Mouse (Mus musculus) limb, embryonic 15.5 days (tissue): ENCODE results near the gene St6galnac5. TPM values are rescaled to one million over a fixed set of nuclear protein-coding genes. Genes with fewer than 3 reads are reported as not detected.

Source experiments
- ATAC-seq: fragments of 200-750 bp; cut with Nextera tagmentation; 2 replicates; pipeline ENCODE4 v1.8.0; 2017; ENCODE audit warnings: low read depth, moderate TSS enrichment; ENCODE audit not compliant: insufficient number of reproducible peaks, low FRiP score, low TSS enrichment
- H3K27ac ChIP-seq: fragments of 300-500 bp; sonication (generic); 2 replicates; pipeline ENCODE4 v1.5.1; 2015; ENCODE audit warnings: moderate library complexity, mild to moderate bottlenecking, inconsistent platforms
- H3K27me3 ChIP-seq: fragments of 300-500 bp; sonication (generic); 2 replicates; pipeline ENCODE4 v1.6.1; 2015; ENCODE audit warnings: inconsistent platforms
- H3K36me3 ChIP-seq: fragments of 300-500 bp; sonication (generic); 2 replicates; pipeline ENCODE4 v1.6.1; 2015; ENCODE audit warnings: inconsistent platforms
- H3K4me1 ChIP-seq: fragments of 300-500 bp; sonication (generic); 2 replicates; pipeline ENCODE4 v1.6.1; 2015; ENCODE audit warnings: inconsistent platforms
- H3K4me2 ChIP-seq: fragments of 300-500 bp; sonication (generic); 2 replicates; pipeline ENCODE4 v1.6.1; 2015; ENCODE audit warnings: mild to moderate bottlenecking, inconsistent platforms
- H3K4me3 ChIP-seq: fragments of 300-500 bp; sonication (generic); 2 replicates; pipeline ENCODE4 v1.5.1; 2015; ENCODE audit warnings: mild to moderate bottlenecking, inconsistent platforms
- H3K9ac ChIP-seq: fragments of 300-500 bp; sonication (generic); 2 replicates; pipeline ENCODE4 v1.6.1; 2015; ENCODE audit warnings: inconsistent platforms
- H3K9me3 ChIP-seq: fragments of 300-500 bp; sonication (generic); 2 replicates; pipeline ENCODE4 v1.6.1; 2016; ENCODE audit warnings: inconsistent platforms
- WGBS: fragments of 180-500 bp; shearing (Covaris S2); methylation state at CpG from one replicate; pipeline ENCODE4 v1.1.7; 2015; 5-methylcytosine and 5-hydroxymethylcytosine counted together
- polyA plus RNA-seq: library from polyadenylated mRNA; unstranded; fragments of >200 nt; fragmentation: Nextera tagmentation; extraction: Ambion mirVana; gene quantifications from 2 replicates; pipeline ENCODE4 v1.2.1, GENCODE M21; 2015

St6galnac5 gene
- polyA plus RNA-seq, 1 experiment from 2014 or later = 1.3 TPM

DNA sequence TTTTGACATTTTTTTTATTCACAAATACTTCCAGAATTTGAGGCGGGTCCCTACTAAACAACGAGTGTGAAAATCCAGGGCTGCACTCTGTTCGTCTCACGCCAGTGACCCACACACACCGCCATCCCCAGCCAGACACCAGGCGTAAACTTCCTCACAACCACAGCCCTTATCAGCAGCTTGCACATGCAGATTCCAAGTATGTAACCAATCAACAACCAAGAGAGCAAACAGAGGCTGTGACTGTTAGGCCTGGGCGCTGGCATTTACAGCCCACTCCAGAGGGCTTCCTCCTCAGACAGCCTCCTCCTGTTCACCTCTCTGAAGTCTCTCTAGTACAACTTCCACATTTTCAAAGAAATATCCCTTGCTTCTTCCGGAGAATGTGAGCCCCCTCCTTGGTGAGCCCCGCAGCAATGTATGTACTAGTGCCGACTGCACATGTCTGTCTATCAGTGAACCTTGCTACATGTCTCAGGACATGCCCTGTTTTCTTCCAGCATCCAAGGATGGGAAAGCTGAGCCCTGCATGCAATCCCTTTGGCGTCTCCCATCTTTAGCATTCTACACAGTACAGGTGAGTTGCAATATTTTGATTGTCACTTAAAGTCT lies 2.5 kb downstream of the St6galnac5 start:
- Histone ChIP-seq H3K4me2 (no peak overlapping the region), H3K9ac (no peak overlapping the region), H3K4me3 (no peak overlapping the region), H3K36me3 (no peaks in the 10 kb centered on the region), H3K4me1 (peaks cover 16% of the 10 kb centered on the region), H3K9me3 (no peaks in the 10 kb centered on the region), H3K27ac (no peak overlapping the region), H3K27me3 (peaks cover 44% of the 10 kb centered on the region)
- no peak for ATAC-seq
- 65% methylated on average over 11 of the region's 11 CpGs for WGBS

DNA sequence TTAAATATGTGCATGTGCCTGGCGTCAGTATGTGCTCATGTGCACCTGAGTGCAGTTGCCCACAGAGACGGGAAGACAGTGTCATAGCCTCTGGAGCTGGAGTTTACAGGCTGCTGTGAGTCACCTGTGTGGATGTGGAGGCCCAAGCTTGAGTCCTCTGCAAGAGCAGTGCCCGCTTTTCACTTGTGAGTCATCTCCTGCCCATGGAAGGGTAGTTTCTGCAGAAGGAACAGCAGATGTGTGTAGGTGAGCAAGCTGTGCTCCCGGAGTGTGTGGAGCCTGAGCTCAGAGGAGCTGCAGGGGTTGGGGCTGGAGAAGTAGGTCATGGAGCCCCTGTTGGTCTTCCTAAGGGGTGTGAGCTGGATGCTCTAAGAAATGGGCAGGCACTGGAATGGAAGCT lies 10.7 kb downstream of the St6galnac5 start:
- H3K9me3 ChIP-seq = no peaks in the 10 kb centered on the region
- no peaks in the 10 kb centered on the region for H3K4me1 ChIP-seq
- 73% methylated on average over 4 of the region's 4 CpGs for WGBS
- no peak overlapping the region for H3K27ac ChIP-seq
- no peak overlapping the region for H3K4me3 ChIP-seq
- H3K36me3 ChIP-seq = no peaks in the 10 kb centered on the region
- no peak for ATAC-seq
- no peaks in the 10 kb centered on the region for H3K27me3 ChIP-seq
- no peak overlapping the region for H3K4me2 ChIP-seq
- H3K9ac ChIP-seq = no peak overlapping the region

DNA sequence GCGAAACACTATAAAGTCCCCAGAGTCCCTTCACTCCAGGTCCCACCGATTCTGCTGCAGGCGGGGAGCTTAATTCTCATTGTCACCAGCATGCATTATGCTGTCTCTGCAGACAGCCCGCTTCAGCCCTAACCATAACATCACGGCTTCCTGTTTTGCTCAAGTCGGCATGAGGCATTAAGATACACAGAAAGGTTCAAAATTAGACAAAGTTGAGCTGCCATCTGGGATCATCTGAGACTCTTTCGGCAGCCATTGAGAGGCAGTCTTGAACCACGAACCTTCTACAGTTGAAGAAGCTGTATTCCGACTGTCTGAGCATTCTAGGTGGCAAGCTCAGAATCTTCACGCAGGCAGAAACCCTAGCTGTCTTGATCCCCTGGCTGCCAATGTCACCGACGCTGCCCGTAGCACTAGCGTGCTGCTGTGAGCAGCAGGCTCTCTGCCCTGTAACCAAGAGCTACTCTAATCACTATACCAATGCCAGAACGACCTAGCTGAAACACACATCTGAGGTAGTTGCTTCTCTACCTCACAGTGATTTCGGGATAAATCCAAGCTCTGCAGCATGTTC lies 12.2 kb downstream of the St6galnac5 start:
- Histone ChIP-seq H3K27ac (no peak overlapping the region), H3K9me3 (no peaks in the 10 kb centered on the region), H3K36me3 (no peaks in the 10 kb centered on the region), H3K27me3 (no peaks in the 10 kb centered on the region), H3K4me3 (no peak overlapping the region), H3K4me2 (no peak overlapping the region), H3K9ac (no peak overlapping the region), H3K4me1 (no peaks in the 10 kb centered on the region)
- 71% methylated on average over 16 of the region's 16 CpGs for whole genome bisulfite sequencing
- no peak for ATAC-seq

DNA sequence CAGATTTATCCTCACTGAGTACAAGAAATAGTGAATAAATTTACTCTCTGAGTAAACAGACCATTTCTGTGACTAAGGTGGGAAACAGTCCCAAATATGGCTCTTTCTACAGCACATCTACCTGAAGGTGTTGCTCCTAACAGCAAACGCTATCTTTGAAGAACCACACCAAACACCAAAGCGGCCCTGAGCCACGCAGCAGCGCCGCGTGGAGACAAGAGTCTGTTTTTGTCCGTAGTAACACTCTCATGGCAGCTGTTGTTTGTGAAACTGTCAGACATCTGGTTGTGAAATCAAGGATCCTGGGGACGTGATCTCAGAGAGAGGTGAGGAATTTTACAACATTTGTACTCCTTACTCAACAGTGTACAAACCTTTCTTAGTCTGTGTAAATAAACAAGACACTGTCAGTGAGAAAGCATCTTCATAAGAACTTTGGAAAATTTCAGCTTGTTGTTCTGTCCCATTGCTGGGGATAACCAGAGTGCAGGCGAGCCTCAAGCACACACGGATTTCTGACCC lies 20.1 kb downstream of the St6galnac5 start:
- H3K36me3 ChIP-seq = no peaks in the 10 kb centered on the region
- WGBS = 65% methylated on average over 10 of the region's 10 CpGs
- H3K9ac ChIP-seq = no peak overlapping the region
- no peak overlapping the region for H3K4me3 ChIP-seq
- H3K4me2 ChIP-seq = no peak overlapping the region
- H3K4me1 ChIP-seq = no peaks in the 10 kb centered on the region
- ATAC-seq = no peak
- H3K27ac ChIP-seq = no peak overlapping the region
- no peaks in the 10 kb centered on the region for H3K27me3 ChIP-seq
- H3K9me3 ChIP-seq = no peaks in the 10 kb centered on the region

DNA sequence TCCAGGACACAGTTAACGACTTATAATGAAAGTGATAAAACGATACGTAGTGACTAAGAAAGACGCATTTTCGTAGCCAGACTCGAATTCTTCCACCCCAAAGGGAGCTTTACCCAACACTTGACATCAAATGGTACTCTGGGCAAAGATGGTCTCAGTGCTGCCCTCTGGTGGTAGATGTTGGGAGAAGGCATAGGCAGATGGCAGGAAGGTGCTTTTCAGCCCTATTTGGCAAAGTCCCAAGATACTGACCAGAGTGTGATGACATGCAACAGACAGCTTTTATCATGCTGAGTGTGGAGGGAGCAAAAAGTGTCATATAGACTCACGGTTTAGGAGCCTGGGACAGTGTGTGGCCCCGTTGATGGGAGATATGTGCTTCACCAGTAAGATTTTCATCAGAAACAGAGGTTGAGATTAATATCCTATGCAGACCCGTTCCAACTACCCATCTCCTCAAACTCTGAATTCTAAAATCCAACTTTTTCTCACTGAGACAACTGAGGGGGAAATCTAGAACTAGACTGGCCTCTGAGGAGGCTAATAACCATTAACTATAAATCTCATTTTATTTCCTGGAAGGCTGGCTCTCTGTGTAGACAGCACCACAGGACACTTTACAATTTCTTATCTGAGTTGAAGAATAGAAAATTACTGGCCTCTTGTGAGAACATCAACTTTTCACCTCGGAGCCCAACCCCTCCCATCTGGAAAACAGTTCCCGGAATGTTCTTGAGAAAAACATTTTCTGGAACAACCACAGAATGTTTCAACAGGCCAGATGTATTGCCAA lies 23.5 kb downstream of the St6galnac5 start:
- H3K4me1 ChIP-seq = no peaks in the 10 kb centered on the region
- no peak overlapping the region for H3K9ac ChIP-seq
- H3K27me3 ChIP-seq = no peaks in the 10 kb centered on the region
- H3K27ac ChIP-seq = no peak overlapping the region
- no peaks in the 10 kb centered on the region for H3K36me3 ChIP-seq
- no peaks in the 10 kb centered on the region for H3K9me3 ChIP-seq
- no peak overlapping the region for H3K4me3 ChIP-seq
- no peak for ATAC-seq
- 65% methylated on average over 11 of the region's 11 CpGs for WGBS
- no peak overlapping the region for H3K4me2 ChIP-seq

DNA sequence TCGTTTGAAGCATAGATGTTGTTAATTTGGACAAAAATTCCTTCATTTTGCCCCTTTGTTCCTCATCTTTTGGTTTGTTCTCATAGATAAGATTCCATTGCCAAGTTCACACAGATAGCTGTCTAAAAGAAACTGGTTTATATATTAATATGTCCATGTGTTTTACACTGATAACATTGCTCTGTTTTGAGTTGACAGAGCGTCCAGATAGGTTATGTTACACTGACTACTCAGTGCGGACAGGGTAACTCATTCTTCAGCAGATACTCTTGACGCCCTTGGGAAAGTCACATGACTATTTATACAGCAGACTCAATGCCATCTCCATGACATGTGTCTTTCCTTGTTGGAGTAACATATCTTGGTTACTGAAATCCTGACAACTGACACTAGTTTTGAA lies 25.3 kb downstream of the St6galnac5 start:
- Histone ChIP-seq H3K9me3 (no peaks in the 10 kb centered on the region), H3K4me2 (no peak overlapping the region), H3K9ac (no peak overlapping the region), H3K27me3 (no peaks in the 10 kb centered on the region), H3K4me3 (no peak overlapping the region), H3K27ac (no peak overlapping the region), H3K36me3 (no peaks in the 10 kb centered on the region), H3K4me1 (no peaks in the 10 kb centered on the region)
- no peak for ATAC-seq
- WGBS = 85% methylated on average over 4 of the region's 4 CpGs

DNA sequence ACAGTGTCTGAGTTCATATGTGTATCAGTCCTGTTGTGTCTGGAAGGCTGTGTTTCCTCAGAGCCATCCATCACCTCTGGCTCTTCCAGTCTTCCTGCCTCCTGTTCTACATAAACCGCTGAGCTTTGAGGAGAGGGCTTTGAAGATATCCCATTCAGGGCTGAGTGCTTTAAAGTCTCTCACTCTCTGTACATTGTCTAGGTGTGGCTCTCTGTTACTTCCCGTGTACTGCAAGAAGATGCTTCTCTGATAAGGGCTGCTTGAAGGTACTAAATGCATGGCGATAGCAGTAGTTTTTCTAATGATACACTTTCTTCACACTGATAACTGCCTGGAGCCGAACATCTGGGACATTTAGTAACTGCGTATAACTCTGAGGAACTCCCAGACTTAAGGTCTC lies 26.0 kb downstream of the St6galnac5 start:
- Histone ChIP-seq H3K27me3 (no peaks in the 10 kb centered on the region), H3K4me2 (no peak overlapping the region), H3K4me1 (no peaks in the 10 kb centered on the region), H3K27ac (no peak overlapping the region), H3K9ac (no peak overlapping the region), H3K9me3 (no peaks in the 10 kb centered on the region), H3K36me3 (no peaks in the 10 kb centered on the region), H3K4me3 (no peak overlapping the region)
- ATAC-seq = no peak
- 65% methylated on average over 5 of the region's 5 CpGs for WGBS

DNA sequence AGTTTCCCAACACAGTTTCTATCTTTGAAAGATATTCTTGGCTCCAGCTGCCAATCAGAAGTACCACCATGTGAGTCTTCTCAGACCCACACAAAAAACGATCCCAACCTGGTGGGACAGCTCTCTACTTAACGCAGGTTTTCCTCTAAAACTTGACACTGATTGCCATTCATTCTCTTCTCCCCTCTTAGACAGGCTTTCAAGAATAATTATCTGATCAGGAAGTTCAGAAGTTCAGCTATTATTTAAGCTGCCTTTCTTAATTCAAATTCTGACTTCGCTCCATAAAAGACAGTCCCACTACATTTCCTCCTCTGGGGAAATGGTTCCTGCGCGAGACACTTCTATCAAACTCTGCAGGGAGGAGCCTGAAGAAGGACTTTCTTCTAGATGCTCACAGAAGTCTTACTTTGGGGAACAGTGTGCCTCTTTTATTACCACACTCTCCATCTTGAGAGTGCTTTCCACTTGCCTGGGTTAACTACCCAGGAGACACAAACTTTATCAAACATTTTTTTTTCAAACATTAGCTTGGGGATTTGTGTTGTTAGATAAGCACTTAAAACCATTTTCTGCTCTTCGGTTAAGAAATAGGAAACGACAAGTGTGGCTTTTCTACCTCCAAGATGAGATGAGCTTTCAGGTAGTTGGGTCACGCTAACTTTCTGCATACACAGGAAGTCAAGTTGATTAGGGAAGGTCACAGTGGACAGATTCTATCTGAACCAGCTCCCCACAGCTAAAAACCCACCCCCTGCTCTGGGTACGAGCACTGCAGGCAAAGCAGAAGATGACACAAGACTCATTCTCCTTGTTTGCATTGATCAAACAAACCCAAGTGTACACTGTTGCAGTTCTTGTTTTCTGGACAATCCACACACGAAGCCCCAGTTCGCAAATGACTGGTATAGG lies 30.2 kb downstream of the St6galnac5 start:
- WGBS = 75% methylated on average over 11 of the region's 11 CpGs
- H3K36me3 ChIP-seq = no peaks in the 10 kb centered on the region
- H3K9ac ChIP-seq = no peak overlapping the region
- no peaks in the 10 kb centered on the region for H3K27me3 ChIP-seq
- ATAC-seq = no peak
- no peaks in the 10 kb centered on the region for H3K9me3 ChIP-seq
- no peak overlapping the region for H3K27ac ChIP-seq
- no peak overlapping the region for H3K4me2 ChIP-seq
- no peak overlapping the region for H3K4me3 ChIP-seq
- H3K4me1 ChIP-seq = no peaks in the 10 kb centered on the region

DNA sequence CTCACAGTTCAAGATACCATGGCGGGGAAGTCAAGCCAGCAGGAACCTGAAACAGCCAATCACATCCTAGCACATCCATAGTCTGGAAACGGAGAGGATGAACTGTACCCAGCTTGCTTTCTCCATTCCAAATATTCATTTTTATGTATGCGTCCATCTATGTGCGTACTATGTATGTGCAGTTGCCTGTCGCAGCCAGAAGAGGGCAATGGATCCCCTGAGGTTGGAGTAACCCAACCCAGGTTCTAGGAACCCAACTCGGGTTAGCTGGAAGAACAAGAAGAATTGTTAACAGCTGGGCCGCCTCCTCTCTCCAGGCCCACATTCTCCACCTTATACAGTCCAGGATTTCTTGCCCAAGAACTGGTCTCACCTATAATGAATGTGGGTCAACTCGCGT lies 31.1 kb downstream of the St6galnac5 start:
- no peaks in the 10 kb centered on the region for H3K27me3 ChIP-seq
- H3K4me1 ChIP-seq = no peaks in the 10 kb centered on the region
- H3K9me3 ChIP-seq = no peaks in the 10 kb centered on the region
- whole genome bisulfite sequencing = 90% methylated on average over 9 of the region's 9 CpGs
- no peaks in the 10 kb centered on the region for H3K36me3 ChIP-seq
- H3K9ac ChIP-seq = no peak overlapping the region
- H3K4me2 ChIP-seq = no peak overlapping the region
- no peak overlapping the region for H3K27ac ChIP-seq
- no peak overlapping the region for H3K4me3 ChIP-seq
- no peak for ATAC-seq

DNA sequence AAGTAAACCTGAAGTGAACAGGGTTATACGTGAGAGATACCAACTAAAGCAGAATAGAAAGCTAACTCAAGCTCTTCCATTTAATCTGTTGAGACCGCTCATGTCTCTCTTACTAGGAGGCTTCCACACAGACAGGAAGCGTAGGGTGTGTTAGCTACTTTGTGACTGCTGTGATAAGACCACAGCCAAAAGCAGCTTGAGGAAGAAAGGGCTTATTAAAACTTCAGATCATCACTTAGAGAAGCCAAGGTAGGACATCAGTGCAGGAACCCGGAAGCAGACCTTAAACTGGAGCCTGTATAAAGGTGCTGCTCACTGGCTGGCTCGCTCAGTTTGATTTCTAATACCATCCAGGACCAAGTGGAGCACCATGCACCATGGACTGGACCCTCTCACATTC lies 31.7 kb downstream of the St6galnac5 start:
- Histone ChIP-seq H3K9me3 (no peaks in the 10 kb centered on the region), H3K4me1 (no peaks in the 10 kb centered on the region), H3K27ac (no peak overlapping the region), H3K4me2 (no peak overlapping the region), H3K27me3 (no peaks in the 10 kb centered on the region), H3K4me3 (no peak overlapping the region), H3K36me3 (no peaks in the 10 kb centered on the region), H3K9ac (no peak overlapping the region)
- ATAC-seq = no peak
- WGBS = 88% methylated on average over 5 of the region's 5 CpGs

DNA sequence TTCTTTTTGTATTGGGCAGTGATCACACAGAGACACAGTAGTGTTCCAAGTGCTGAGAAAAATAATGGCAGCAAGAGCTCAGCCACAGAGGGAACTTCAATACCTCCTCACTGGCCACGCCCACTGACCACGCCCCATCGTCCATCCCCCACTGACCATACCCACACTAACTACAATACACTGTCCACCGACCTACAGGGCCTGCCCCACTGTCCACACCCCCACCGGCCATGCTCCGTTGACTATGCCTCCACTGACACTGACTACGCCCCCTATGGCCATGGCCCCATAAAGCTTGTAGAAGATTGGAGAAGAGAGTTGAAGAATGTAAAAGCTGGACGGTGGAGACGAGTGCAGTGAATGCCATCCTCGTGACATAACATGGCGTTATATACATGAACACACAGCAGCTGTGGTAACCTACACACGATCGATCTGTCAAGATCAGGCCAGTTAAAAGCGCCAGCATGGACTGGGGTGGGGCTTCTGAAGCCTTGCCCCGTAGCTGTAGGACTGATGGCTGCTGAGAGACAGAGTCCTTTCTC lies 32.7 kb downstream of the St6galnac5 start:
- Histone ChIP-seq H3K27ac (no peak overlapping the region), H3K9me3 (no peaks in the 10 kb centered on the region), H3K27me3 (no peaks in the 10 kb centered on the region), H3K4me2 (no peak overlapping the region), H3K4me3 (no peak overlapping the region), H3K9ac (no peak overlapping the region), H3K36me3 (no peaks in the 10 kb centered on the region), H3K4me1 (no peaks in the 10 kb centered on the region)
- 0 out of 2 replicates have a peak, but pooled peaks have one; percentile 75 for ATAC-seq
- 93% methylated on average over 15 of the region's 15 CpGs for WGBS
